Mouse (Mus musculus) intestine, postnatal 0 days (tissue): ENCODE measurements around the gene Ppp2r1a. TPM values are rescaled to one million over a fixed set of nuclear protein-coding genes. Genes with fewer than 3 reads are reported as not detected.

ENCODE experiments used
- ATAC-seq: fragments of 200-750 bp; cut with Nextera tagmentation; 2 replicates; pipeline ENCODE4 v1.8.0; 2017; ENCODE audit warnings: mild to moderate bottlenecking, moderate TSS enrichment, moderate library complexity
- H3K27ac ChIP-seq: fragments of 300-500 bp; sonication (generic); 2 replicates; pipeline ENCODE4 v1.5.1; 2014; ENCODE audit warnings: mild to moderate bottlenecking, low read depth, low read length, moderate library complexity
- H3K27me3 ChIP-seq: fragments of 300-500 bp; sonication (generic); replicated peaks from 2 replicates; pipeline ENCODE4 v1.6.1; 2014; ENCODE audit warnings: low read length, mixed read lengths; ENCODE audit not compliant: control insufficient read depth, insufficient read depth
- H3K36me3 ChIP-seq: fragments of 300-500 bp; sonication (generic); 2 replicates; pipeline ENCODE4 v1.6.1; 2014; ENCODE audit warnings: mild to moderate bottlenecking, moderate library complexity; ENCODE audit not compliant: control insufficient read depth, insufficient read depth
- H3K4me1 ChIP-seq: fragments of 300-500 bp; sonication (generic); replicated peaks from 2 replicates; pipeline ENCODE4 v1.6.1; 2014; ENCODE audit warnings: antibody characterized with exemption, low read length, mixed read lengths; ENCODE audit not compliant: control insufficient read depth, insufficient read depth
- H3K4me2 ChIP-seq: fragments of 300-500 bp; sonication (generic); replicated peaks from 2 replicates; pipeline ENCODE4 v1.6.1; 2014; ENCODE audit warnings: low read depth, mild to moderate bottlenecking, moderate library complexity
- H3K4me3 ChIP-seq: fragments of 300-500 bp; sonication (generic); 2 replicates; pipeline ENCODE4 v1.5.1; 2014; ENCODE audit warnings: low read depth, low read length
- H3K9ac ChIP-seq: fragments of 300-500 bp; sonication (generic); 2 replicates; pipeline ENCODE4 v1.6.1; 2014; ENCODE audit warnings: mild to moderate bottlenecking, low read depth, low read length
- H3K9me3 ChIP-seq: fragments of 300-500 bp; sonication (generic); 2 replicates; pipeline ENCODE4 v1.6.1; 2016; ENCODE audit warnings: mixed run types; ENCODE audit not compliant: control insufficient read depth
- CTCF ChIP-seq: sonication (generic); IDR thresholded peaks from 2 replicates; pipeline ENCODE4 v1.5.1; 2016; ENCODE audit warnings: low read depth, mild to moderate bottlenecking, control low read depth, antibody characterized with exemption, moderate library complexity
- WGBS: fragments of 180-500 bp; shearing (Covaris S2); extraction: QIAGEN DNeasy Blood & Tissue Kit; methylation state at CpG from one replicate; pipeline ENCODE4 v1.1.7; 2014; 5-methylcytosine and 5-hydroxymethylcytosine counted together
- polyA plus RNA-seq: library from polyadenylated mRNA; unstranded; fragments of >200 nt; fragmentation: Nextera tagmentation; extraction: Ambion mirVana; gene quantifications from 2 replicates; pipeline ENCODE4 v1.2.1, GENCODE M21; 2015

The Ppp2r1a gene
- polyA plus RNA-seq, 1 experiment from 2014 or later: 178 TPM

- no peak for ATAC-seq
- Histone ChIP-seq H3K9me3 (no peaks in the 10 kb centered on the region), H3K4me3 (no peak overlapping the region), H3K27ac (no peak overlapping the region), H3K9ac (no peak overlapping the region), H3K27me3 (no peaks in the 10 kb centered on the region), H3K4me1 (no peaks in the 10 kb centered on the region), H3K4me2 (no peak overlapping the region), H3K36me3 (peaks cover 97% of the 10 kb centered on the region)
- TF ChIP-seq CTCF: no peak
- 89% methylated on average over 5 of the region's 5 CpGs for WGBS
Measured at GRCm38 (mm10) chr17:20960386-20960785, 15.3 kb downstream of the Ppp2r1a start.

DNA sequence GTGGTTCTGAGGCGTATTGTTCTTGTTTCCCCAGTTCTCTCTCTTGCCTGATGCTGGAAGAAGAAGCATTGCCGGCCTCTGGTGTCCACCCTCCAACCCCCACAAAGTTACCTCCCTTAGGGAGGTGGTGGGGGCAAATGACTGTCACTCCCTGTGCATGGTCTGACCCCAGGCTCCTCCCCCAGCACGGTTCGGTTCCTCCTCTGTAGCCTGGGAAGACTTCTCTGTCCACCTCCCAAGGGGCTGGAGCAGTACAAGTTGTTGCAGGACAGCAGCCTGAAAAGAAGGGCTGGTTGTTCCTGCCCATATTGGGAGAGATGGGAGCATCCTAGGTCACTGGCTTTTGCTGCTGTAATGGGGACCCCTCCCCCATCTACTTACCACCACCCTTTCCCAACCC, 20.3 kb downstream of the Ppp2r1a start:
- peaks cover 84% of the 10 kb centered on the region for H3K36me3 ChIP-seq
- H3K27ac ChIP-seq: no peak overlapping the region
- H3K9me3 ChIP-seq: no peaks in the 10 kb centered on the region
- no peak for TF ChIP-seq CTCF
- no peak overlapping the region for H3K4me3 ChIP-seq
- 88% methylated on average over 4 of the region's 4 CpGs for WGBS
- no peaks in the 10 kb centered on the region for H3K4me1 ChIP-seq
- ATAC-seq: no peak
- H3K9ac ChIP-seq: no peak overlapping the region
- no peaks in the 10 kb centered on the region for H3K27me3 ChIP-seq
- H3K4me2 ChIP-seq: no peak overlapping the region

DNA sequence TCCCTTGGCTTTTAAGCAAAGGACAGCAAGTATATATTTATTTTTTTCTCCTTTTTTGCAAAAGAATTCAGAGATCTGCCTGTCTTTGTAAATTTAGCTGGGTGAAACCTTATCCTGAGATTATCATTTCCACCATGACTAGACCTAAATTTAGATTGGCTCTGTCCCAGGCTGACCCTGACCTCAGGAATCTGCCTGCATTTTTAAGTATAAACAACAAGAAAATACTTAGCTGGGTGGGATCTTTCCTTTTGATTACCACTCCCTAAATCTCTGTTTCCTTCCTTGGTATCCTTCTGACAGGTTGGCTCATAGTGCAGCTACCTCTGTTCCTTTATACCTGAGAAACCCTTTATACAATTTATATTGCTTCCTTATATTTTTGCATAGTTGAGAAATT, 21.6 kb downstream of the Ppp2r1a start:
- TF ChIP-seq CTCF: no peak
- no peak for ATAC-seq

GRCm38 (mm10) chr17:20993716-20994115, 48.6 kb downstream of the Ppp2r1a start:
- Histone ChIP-seq H3K36me3 (no peaks in the 10 kb centered on the region), H3K27ac (no peak overlapping the region), H3K27me3 (no peaks in the 10 kb centered on the region), H3K9me3 (no peaks in the 10 kb centered on the region), H3K4me3 (no peak overlapping the region), H3K4me2 (no peak overlapping the region), H3K4me1 (no peaks in the 10 kb centered on the region), H3K9ac (no peak overlapping the region)
- ATAC-seq: no peak
- WGBS: 65% methylated on average over 2 of the region's 2 CpGs
- no peak for TF ChIP-seq CTCF

More for the DNA sequence above, 21.6 kb downstream of the Ppp2r1a start:
- Histone ChIP-seq H3K36me3 (peaks cover 72% of the 10 kb centered on the region), H3K9me3 (no peaks in the 10 kb centered on the region), H3K9ac (no peak overlapping the region), H3K4me3 (no peak overlapping the region), H3K4me1 (no peaks in the 10 kb centered on the region), H3K27me3 (no peaks in the 10 kb centered on the region), H3K4me2 (no peak overlapping the region), H3K27ac (no peak overlapping the region)

DNA sequence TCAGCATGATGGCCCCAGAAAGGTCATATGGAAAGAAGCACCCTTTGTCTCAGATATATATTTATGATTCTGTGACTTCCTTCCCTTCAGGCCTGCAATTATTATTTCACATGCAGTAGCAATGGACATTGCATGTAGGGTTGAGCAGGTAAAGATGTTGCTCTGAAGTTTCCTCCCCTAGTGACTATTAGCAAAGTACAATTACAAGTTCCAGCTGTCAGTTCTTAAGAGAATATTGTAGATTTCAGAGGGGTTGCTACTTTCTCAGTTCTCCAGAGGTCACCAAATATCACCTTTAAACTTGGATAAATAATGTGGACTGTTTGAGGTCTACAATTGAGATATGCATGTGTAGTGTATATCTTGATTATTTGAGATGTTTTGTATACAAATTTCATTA, 51.3 kb downstream of the Ppp2r1a start, which contains the start of gene Vmn1r233:
Gene Vmn1r233, minus strand, starts transcription at position 101 of the 400 bp plus-strand sequence.
- H3K4me2 ChIP-seq: no peak within 1 kb of the TSS
- ATAC-seq: no peak

GRCm38 (mm10) chr17:21008382-21009331, 63.5 kb downstream of the Ppp2r1a start, which contains the start of gene Zfp160:
Gene Zfp160, plus strand, starts transcription at chr17:21008903.
- ATAC-seq: peak; percentile 97
- WGBS: 3% methylated on average over 36 of the region's 36 CpGs
- H3K9ac ChIP-seq: peak within 1 kb of the TSS; percentile 78
- peak within 1 kb of the TSS; percentile 86 for H3K4me3 ChIP-seq
- peak within 1 kb of the TSS; percentile 77 for H3K4me2 ChIP-seq
- peaks cover 11% of the 10 kb centered on the region for H3K36me3 ChIP-seq
- H3K4me1 ChIP-seq: peaks cover 4% of the 10 kb centered on the region; the same call in 1 of the 2 replicates
- no peaks in the 10 kb centered on the region for H3K27me3 ChIP-seq
- H3K27ac ChIP-seq: peak within 1 kb of the TSS; percentile 92
- H3K9me3 ChIP-seq: no peaks in the 10 kb centered on the region
- TF ChIP-seq CTCF: peak; percentile 38

More for the DNA sequence above, 51.3 kb downstream of the Ppp2r1a start, which contains the start of gene Vmn1r233:
- H3K27ac ChIP-seq: no peak within 1 kb of the TSS
- no peak within 1 kb of the TSS for H3K4me3 ChIP-seq
- no peak within 1 kb of the TSS for H3K9ac ChIP-seq
- H3K27me3 ChIP-seq: no peaks in the 10 kb centered on the region
- TF ChIP-seq CTCF: no peak
- no peaks in the 10 kb centered on the region for H3K36me3 ChIP-seq
- H3K4me1 ChIP-seq: no peaks in the 10 kb centered on the region
- H3K9me3 ChIP-seq: no peaks in the 10 kb centered on the region
